Mouse (Mus musculus): Measurements from ENCODE around the gene Nsmce4a. TPM values are rescaled to one million over a fixed set of nuclear protein-coding genes. Genes with fewer than 3 reads are reported as not detected.

Gene Nsmce4a
- total and polyA plus RNA-seq, 3 experiments = 117 to 134 (median 129) TPM

GRCm38 (mm10) chr7:130605111-130605510, 32.2 kb upstream of the Nsmce4a start:
- no peak overlapping the region for H3K27ac ChIP-seq (ENCODE audit: control insufficient read depth, low read depth, low read length)
- peak; percentile 54 for DNase-seq (ENCODE audit: low read depth, low spot score)
- H3K4me3 ChIP-seq (ENCODE audit: control insufficient read depth in 1 of 2, insufficient read depth in 1 of 2, low read depth in 2 of 2, low read length in 2 of 2) = no peak overlapping the region
- no peaks in the 10 kb centered on the region for H3K4me1 ChIP-seq (ENCODE audit: control insufficient read depth in 1 of 2, insufficient read depth in 2 of 2, low read length in 2 of 2)
- no peaks in the 10 kb centered on the region for H3K79me2 ChIP-seq (ENCODE audit: control insufficient read depth, insufficient read depth, low read length, poor library complexity)
- H3K9ac ChIP-seq (ENCODE audit: control insufficient read depth, low read depth, low read length, poor library complexity, severe bottlenecking) = no peak overlapping the region
- peak; percentile 69 to 90 (median 81) for TF ChIP-seq CTCF (IDR thresholded peaks at IDR 0.05 in 2 of 3, conservative IDR thresholded peaks at IDR 0.05 in 1 of 3; ENCODE audit: control insufficient read depth in 1 of 3, insufficient read depth in 1 of 3, low read depth in 2 of 3, low read length in 3 of 3, poor library complexity in 1 of 3, severe bottlenecking in 1 of 3)
- TF ChIP-seq ETS1 (IDR thresholded peaks at IDR 0.05; ENCODE audit: low read depth, low read length) = no peak
- peak; percentile 62 for TF ChIP-seq RAD21 (IDR thresholded peaks at IDR 0.05; ENCODE audit: low read depth, low read length)
- TF ChIP-seq USF1 (IDR thresholded peaks at IDR 0.05; ENCODE audit: low read depth, low read length) = no peak
- TF ChIP-seq GATA1 (IDR thresholded peaks at IDR 0.05; ENCODE audit: low read depth, low read length) = no peak
- peak; percentile 74 for TF ChIP-seq SMC3 (IDR thresholded peaks at IDR 0.05; ENCODE audit: low read depth, low read length)
- H3K9me3 ChIP-seq (replicated peaks; ENCODE audit: insufficient read depth, low read length) = no peaks in the 10 kb centered on the region
- peaks cover 0 to 5% of the 10 kb centered on the region in 2 experiments; a peak in 1 of 4 replicates for H3K27me3 ChIP-seq (ENCODE audit: control insufficient read depth in 1 of 2, insufficient read depth in 2 of 2, low read length in 2 of 2)
- H3K36me3 ChIP-seq (ENCODE audit: control insufficient read depth in 1 of 2, insufficient read depth in 2 of 2, low read length in 2 of 2) = no peaks in the 10 kb centered on the region

- Histone ChIP-seq H3K9ac (ENCODE audit: control insufficient read depth, low read depth, low read length, poor library complexity, severe bottlenecking) (no peak overlapping the region), H3K36me3 (ENCODE audit: control insufficient read depth in 1 of 2, insufficient read depth in 2 of 2, low read length in 2 of 2) (no peaks in the 10 kb centered on the region), H3K27me3 (ENCODE audit: control insufficient read depth in 1 of 2, insufficient read depth in 2 of 2, low read length in 2 of 2) (peaks cover 0 to 3% of the 10 kb centered on the region in 2 experiments; a peak in 1 of 4 replicates), H3K27ac (ENCODE audit: control insufficient read depth, low read depth, low read length) (no peak overlapping the region), H3K9me3 (replicated peaks; ENCODE audit: insufficient read depth, low read length) (no peaks in the 10 kb centered on the region), H3K4me3 (ENCODE audit: control insufficient read depth in 1 of 2, insufficient read depth in 1 of 2, low read depth in 2 of 2, low read length in 2 of 2) (no peak overlapping the region), H3K79me2 (ENCODE audit: control insufficient read depth, insufficient read depth, low read length, poor library complexity) (no peaks in the 10 kb centered on the region), H3K4me1 (ENCODE audit: control insufficient read depth in 1 of 2, insufficient read depth in 2 of 2, low read length in 2 of 2) (no peaks in the 10 kb centered on the region)
- no peak for TF ChIP-seq CHD2 (IDR thresholded peaks at IDR 0.05; ENCODE audit: low read length)
- DNase-seq (ENCODE audit: low read depth, low spot score) = no peak
These were observed 31.5 kb upstream of the Nsmce4a start for GRCm38 (mm10) chr7:130604390-130604789.

DNA sequence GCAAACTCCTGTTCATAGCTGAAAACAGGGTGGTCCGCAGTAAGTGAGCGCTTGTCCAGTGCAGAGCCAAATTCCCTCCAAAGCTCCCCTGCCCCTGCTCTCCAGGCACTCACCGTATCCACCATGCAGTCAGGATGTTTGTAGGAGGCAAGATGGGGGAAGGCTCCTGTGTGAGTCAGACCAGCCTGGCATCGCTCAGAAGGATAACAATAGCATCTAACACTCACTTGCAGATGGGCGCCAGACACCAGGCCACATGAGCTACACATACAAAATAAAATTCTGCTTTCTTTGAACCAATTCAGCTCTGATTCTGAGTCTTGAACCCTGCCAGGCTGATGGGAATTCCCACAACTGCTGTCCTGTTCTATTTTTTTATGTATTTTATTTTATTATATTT, 30.6 kb upstream of the Nsmce4a start:
- no peak for TF ChIP-seq MYB (IDR thresholded peaks at IDR 0.05; ENCODE audit: low read depth, low read length)
- TF ChIP-seq CHD2 (IDR thresholded peaks at IDR 0.05; ENCODE audit: low read length) = no peak
- no peak for TF ChIP-seq JUND (IDR thresholded peaks at IDR 0.05; ENCODE audit: low read depth, low read length)
- TF ChIP-seq ETS1 (IDR thresholded peaks at IDR 0.05; ENCODE audit: low read depth, low read length) = no peak
- TF ChIP-seq GABPA (IDR thresholded peaks at IDR 0.05; ENCODE audit: low read depth, low read length) = no peak
- TF ChIP-seq MEF2A (IDR thresholded peaks at IDR 0.05; ENCODE audit: extremely low read depth, insufficient replicate concordance, low read depth, low read length, poor library complexity, severe bottlenecking) = no peak
- TF ChIP-seq POLR2AphosphoS5 (IDR thresholded peaks at IDR 0.05; ENCODE audit: borderline replicate concordance, low read depth, low read length) = no peak
- no peak for TF ChIP-seq BHLHE40 (IDR thresholded peaks at IDR 0.05; ENCODE audit: borderline replicate concordance, low read depth, low read length)
- TF ChIP-seq HCFC1 (IDR thresholded peaks at IDR 0.05; ENCODE audit: low read depth, low read length) = no peak
- no peak for TF ChIP-seq SMC3 (IDR thresholded peaks at IDR 0.05; ENCODE audit: low read depth, low read length)
- TF ChIP-seq ZMIZ1 (IDR thresholded peaks at IDR 0.05; ENCODE audit: low read depth, low read length) = no peak
- H3K9me3 ChIP-seq (replicated peaks; ENCODE audit: insufficient read depth, low read length) = no peaks in the 10 kb centered on the region
- H3K4me3 ChIP-seq (ENCODE audit: control insufficient read depth in 1 of 2, insufficient read depth in 1 of 2, low read depth in 2 of 2, low read length in 2 of 2) = no peak overlapping the region
- H3K27me3 ChIP-seq (ENCODE audit: control insufficient read depth in 1 of 2, insufficient read depth in 2 of 2, low read length in 2 of 2) = peaks cover 0 to 2% of the 10 kb centered on the region in 2 experiments; a peak in 1 of 4 replicates
- H3K79me2 ChIP-seq (ENCODE audit: control insufficient read depth, insufficient read depth, low read length, poor library complexity) = no peaks in the 10 kb centered on the region
- H3K27ac ChIP-seq (ENCODE audit: control insufficient read depth, low read depth, low read length) = no peak overlapping the region
- no peaks in the 10 kb centered on the region for H3K36me3 ChIP-seq (ENCODE audit: control insufficient read depth in 1 of 2, insufficient read depth in 2 of 2, low read length in 2 of 2)
- no peaks in the 10 kb centered on the region for H3K4me1 ChIP-seq (ENCODE audit: control insufficient read depth in 1 of 2, insufficient read depth in 2 of 2, low read length in 2 of 2)
- H3K9ac ChIP-seq (ENCODE audit: control insufficient read depth, low read depth, low read length, poor library complexity, severe bottlenecking) = no peak overlapping the region
- no peak for DNase-seq (ENCODE audit: low read depth, low spot score)

Measured in MEL (cell line).